Mouse (Mus musculus) monocyte, adult 5-6 weeks (primary cell): Measurements from ENCODE around the gene Nfxl1. TPM values are rescaled to one million over a fixed set of nuclear protein-coding genes. Genes with fewer than 3 reads are reported as not detected.
"Not testable (repeated sequence)": the region's sequence is repeated elsewhere in the genome, so short reads cannot be mapped to it uniquely, and the experiment has no call there.

ENCODE experiments used
- ATAC-seq: fragments of 153-309, 156-312 bp; replicated peaks from 2 replicates; pipeline ENCODE4 v1.8.0; 2017; ENCODE audit warnings: mild to moderate bottlenecking; ENCODE audit not compliant: low TSS enrichment, insufficient number of reproducible peaks, severe bottlenecking, poor library complexity, low FRiP score
- total RNA-seq: library from RNA; stranded (forward); fragments of 200-1000, 200-491, 200-594 nt; gene quantifications from 3 replicates; pipeline ENCODE4 v1.2.3, GENCODE M21; 2017

Nfxl1 gene
- total RNA-seq, result 18.8 to 22.9 TPM (median 21.2 TPM) in 3 replicates

GRCm38 (mm10) chr5:72559544-72560049 lies at the start of gene Nfxl1:
Nfxl1 (minus strand) TSS chr5:72559684.
- ATAC-seq, result peak; percentile 91

GRCm38 (mm10) chr5:72603138-72603537 lies 43.7 kb upstream of the Nfxl1 start:
- no peak for ATAC-seq

DNA sequence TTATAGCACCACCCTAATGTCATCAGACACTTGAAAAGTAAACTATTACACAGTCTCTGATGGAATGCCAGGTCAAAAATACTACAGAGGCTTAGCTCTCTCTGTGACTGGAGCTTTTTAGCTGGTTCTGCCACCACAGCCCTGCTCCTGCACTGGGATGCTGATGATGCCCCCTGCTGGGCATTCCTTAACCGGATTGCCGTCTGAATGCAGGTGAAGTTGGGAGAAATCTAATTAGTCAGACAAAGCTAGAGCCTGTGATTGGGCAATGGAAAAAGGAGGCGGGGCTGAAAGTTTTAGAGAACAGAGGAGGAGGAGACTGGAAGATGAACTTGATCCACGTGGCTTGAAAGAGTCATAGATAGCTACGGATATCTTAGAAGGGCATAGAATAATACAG lies 41.5 kb upstream of the Nfxl1 start:
- ATAC-seq, result no peak

- ATAC-seq, result no peak
Measured at GRCm38 (mm10) chr5:72587192-72587681, 27.8 kb upstream of the Nfxl1 start, which contains the start of gene Gm5868. Gm5868 (minus strand) TSS chr5:72587551.

DNA sequence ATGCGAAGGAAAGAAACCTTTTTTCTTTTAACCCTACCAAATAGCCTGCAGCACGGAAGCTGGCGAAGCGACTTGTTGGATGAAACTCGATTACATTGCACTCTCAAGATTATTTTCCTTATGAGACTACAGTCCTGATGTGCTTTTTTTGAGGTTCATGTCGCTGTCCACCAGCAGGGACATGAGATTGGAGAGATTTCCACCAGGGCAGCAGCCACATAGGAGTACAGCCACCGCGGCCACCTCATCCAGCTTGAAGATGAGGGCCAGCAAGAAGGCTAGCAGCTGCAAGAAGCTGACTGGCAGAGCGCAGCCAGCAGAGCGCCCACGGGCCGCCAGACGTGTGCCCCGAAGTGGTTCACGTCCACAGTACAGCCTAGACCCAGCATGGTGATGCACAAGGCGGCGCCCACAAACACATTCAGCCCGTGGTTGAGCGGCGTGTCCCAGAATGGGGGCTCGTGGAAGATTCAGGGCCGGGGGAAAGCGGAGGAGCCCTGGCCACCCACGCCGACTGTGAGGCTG lies 27.2 kb upstream of the Nfxl1 start:
- ATAC-seq, result not testable (repeated sequence)

DNA sequence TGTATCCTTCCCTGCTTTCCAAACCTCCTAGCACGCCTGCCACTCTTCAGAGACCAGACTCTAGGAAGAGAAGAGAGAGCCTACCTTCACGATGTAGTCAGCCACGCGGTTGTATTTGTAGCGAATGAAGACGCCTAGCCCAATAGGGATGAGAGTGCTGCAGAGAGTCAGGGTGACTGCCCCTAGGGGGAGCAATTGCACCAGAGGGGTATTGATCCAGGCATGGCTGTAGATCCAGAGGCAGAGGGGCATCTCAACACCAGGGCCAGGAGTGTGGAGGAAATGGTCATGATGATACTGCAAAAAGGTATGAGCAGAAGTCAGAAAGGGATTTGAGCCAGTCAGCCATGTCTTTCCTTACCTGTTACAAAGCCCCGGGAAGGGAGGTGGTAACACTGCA lies 26.6 kb upstream of the Nfxl1 start:
- not testable (repeated sequence) for ATAC-seq

GRCm38 (mm10) chr5:72580970-72581332 lies 21.5 kb upstream of the Nfxl1 start, which contains the start of gene Zar1:
Zar1 (minus strand) TSS chr5:72581254.
- ATAC-seq, result not testable (repeated sequence)

DNA sequence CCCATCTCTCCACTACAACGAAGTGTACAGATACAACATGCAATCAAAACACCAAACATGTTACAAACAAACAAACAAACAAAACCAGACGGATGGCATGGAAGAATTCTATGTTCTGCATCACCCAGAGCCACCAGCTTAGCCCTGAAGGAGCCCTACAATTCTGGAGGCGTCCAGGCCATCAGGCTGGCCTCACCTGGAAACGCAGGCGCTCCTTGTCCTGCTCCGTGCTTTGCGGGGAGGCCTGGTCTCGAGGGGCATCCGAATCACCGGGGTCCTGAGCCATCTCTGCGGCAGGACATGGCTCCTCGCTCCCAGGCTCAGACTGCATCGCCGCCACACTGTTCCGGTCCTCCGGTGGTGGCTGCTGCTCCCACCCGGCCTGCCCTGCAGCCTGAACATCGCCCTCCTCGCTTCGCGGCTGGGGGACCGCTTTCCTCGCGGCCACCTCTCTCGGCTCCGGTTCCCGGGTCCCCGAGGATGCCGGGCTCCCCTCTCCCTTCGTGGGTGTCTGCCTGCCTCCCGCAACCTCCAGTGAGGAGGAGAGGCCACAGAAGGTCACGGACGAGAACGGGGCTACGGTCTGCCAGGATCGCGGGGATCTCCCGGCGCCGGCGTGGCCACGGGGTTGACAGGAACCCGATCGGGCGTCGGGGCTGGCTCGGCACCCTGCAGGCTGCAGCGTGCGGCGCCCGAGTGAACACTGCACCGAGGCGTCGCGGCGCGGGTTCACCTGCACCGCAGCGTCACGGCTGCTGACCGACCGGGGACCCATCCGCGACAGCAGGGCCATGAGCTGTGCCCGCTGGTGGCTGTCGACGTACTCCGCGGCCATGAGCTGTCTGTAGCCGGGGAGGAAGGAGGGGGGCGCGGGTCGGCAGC lies 20.8 kb upstream of the Nfxl1 start:
- peak; percentile 31; the same call in 1 of the 2 replicates for ATAC-seq

DNA sequence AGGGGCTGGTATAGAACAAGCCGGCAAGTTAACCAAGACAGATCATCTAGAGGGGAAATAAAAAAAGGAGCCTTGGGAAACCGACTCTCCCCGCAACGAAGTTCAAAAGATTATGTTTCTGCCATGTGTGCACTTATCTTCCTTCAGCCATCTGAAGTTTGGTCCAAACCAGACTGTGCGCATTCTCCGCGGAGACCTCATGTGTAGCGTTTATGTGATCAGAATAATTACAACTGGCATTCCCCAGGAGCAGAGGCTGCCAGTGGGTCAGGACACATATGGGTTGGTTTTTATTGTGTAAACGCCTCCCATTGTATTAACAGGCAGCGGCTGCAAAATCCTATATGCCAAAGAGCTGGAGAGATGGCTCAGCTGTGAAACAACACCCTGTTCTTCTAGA lies 20.1 kb upstream of the Nfxl1 start:
- not testable (repeated sequence) for ATAC-seq

GRCm38 (mm10) chr5:72565621-72566020 lies 6.1 kb upstream of the Nfxl1 start:
- ATAC-seq, result no peak

- not testable (repeated sequence) for ATAC-seq
Measured at GRCm38 (mm10) chr5:72563183-72563582, 3.7 kb upstream of the Nfxl1 start.

- ATAC-seq, result no peak
Measured at GRCm38 (mm10) chr5:72560976-72561628, 1.6 kb upstream of the Nfxl1 start.

- ATAC-seq, result peak; percentile 9; the same call in 1 of the 2 replicates
Measured at GRCm38 (mm10) chr5:72558716-72559526, 563 bp downstream of the Nfxl1 start.

DNA sequence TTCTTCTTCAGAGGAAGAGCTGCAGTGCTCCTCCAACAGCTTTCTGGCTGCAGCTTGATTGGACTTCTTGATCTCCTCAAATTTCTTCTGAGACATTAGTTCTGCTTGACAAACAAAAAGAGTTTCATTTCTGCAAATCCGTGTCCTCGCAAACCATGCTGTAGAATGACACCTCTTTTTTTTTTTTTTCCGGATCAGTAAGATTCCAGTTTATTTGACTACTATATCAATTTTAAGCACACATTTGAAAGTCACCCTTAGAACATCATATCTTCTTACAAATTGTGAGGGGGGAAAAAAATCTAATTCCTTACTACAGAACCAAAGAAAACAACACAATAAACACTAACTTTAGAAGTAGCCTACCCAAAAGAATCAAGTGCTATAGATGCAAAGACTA lies 3.2 kb downstream of the Nfxl1 start:
- no peak for ATAC-seq

- ATAC-seq, result no peak
Measured at GRCm38 (mm10) chr5:72551209-72551608, 8.3 kb downstream of the Nfxl1 start.

GRCm38 (mm10) chr5:72528896-72529295 lies 30.6 kb downstream of the Nfxl1 start:
- no peak for ATAC-seq

DNA sequence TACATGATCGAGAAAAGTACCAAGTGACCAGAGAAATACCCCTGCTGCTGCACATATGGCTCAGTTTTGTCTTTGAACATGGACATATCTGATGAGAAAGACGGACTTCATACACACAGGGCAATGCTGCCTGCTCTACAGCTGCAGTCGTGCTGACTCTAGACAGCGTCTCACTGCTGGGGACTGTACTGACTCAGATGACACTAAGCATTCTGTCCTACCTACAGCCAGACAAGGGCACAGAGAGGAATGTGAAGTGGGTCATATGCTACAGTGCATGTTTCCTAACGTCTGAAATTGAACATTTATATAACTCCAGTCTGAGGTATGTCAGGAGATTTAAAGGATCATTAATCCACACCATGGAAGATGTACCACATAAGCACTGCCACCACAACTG lies 45.7 kb downstream of the Nfxl1 start:
- ATAC-seq, result no peak

- no peak for ATAC-seq
Measured at GRCm38 (mm10) chr5:72505740-72506139, 53.7 kb downstream of the Nfxl1 start.
